Mouse (Mus musculus) neural tube, embryonic 15.5 days (tissue): ENCODE data around the gene Mn1. TPM values are rescaled to one million over a fixed set of nuclear protein-coding genes. Genes with fewer than 3 reads are reported as not detected.

ENCODE experiments used
- ATAC-seq: fragments of 200-750 bp; cut with Nextera tagmentation; 2 replicates; pipeline ENCODE4 v1.8.0; 2017; ENCODE audit warnings: mild to moderate bottlenecking, moderate TSS enrichment, moderate library complexity; ENCODE audit not compliant: low FRiP score
- H3K27ac ChIP-seq: fragments of 300-500 bp; sonication (generic); replicated peaks from 2 replicates; pipeline ENCODE4 v1.5.1; 2015; ENCODE audit warnings: mild to moderate bottlenecking, inconsistent platforms
- H3K27me3 ChIP-seq: fragments of 300-500 bp; sonication (generic); replicated peaks from 2 replicates; pipeline ENCODE4 v1.6.1; 2015; ENCODE audit warnings: inconsistent platforms
- H3K36me3 ChIP-seq: fragments of 300-500 bp; sonication (generic); 2 replicates; pipeline ENCODE4 v1.6.1; 2015; ENCODE audit warnings: inconsistent platforms
- H3K4me1 ChIP-seq: fragments of 300-500 bp; sonication (generic); 2 replicates; pipeline ENCODE4 v1.6.1; 2015; ENCODE audit warnings: inconsistent platforms
- H3K4me2 ChIP-seq: fragments of 300-500 bp; sonication (generic); 2 replicates; pipeline ENCODE4 v1.6.1; 2015; ENCODE audit warnings: inconsistent platforms, mild to moderate bottlenecking, moderate library complexity
- H3K4me3 ChIP-seq: fragments of 300-500 bp; sonication (generic); replicated peaks from 2 replicates; pipeline ENCODE4 v1.5.1; 2015; ENCODE audit warnings: mild to moderate bottlenecking, inconsistent platforms
- H3K9ac ChIP-seq: fragments of 300-500 bp; sonication (generic); replicated peaks from 2 replicates; pipeline ENCODE4 v1.6.1; 2015; ENCODE audit warnings: mild to moderate bottlenecking, inconsistent platforms
- H3K9me3 ChIP-seq: fragments of 300-500 bp; sonication (generic); replicated peaks from 2 replicates; pipeline ENCODE4 v1.6.1; 2016; ENCODE audit warnings: inconsistent platforms
- WGBS: fragments of 180-500 bp; shearing (Covaris S2); methylation state at CpG from one replicate; pipeline ENCODE4 v1.1.7; 2015; ENCODE audit warnings: mixed read lengths; 5-methylcytosine and 5-hydroxymethylcytosine counted together
- polyA plus RNA-seq: library from polyadenylated mRNA; unstranded; fragments of >200 nt; fragmentation: Nextera tagmentation; extraction: Ambion mirVana; gene quantifications from 2 replicates; pipeline ENCODE4 v1.2.1, GENCODE M21; 2015

Gene Mn1
- polyA plus RNA-seq = 15.2 and 18.3 TPM in 2 replicates

GRCm38 (mm10) chr5:111416591-111417374, at the start of gene Mn1:
Gene Mn1 (plus strand): TSS chr5:111417362.
- H3K4me1 ChIP-seq = peaks cover 69% of the 10 kb centered on the region
- WGBS = under 1% methylated on average over 87 of the region's 88 CpGs
- H3K4me2 ChIP-seq = peak within 1 kb of the TSS; percentile 97
- peak; percentile 91 for ATAC-seq
- H3K27ac ChIP-seq = peak within 1 kb of the TSS; percentile 83
- peak within 1 kb of the TSS; percentile 73 for H3K4me3 ChIP-seq
- peak within 1 kb of the TSS; percentile 74 for H3K9ac ChIP-seq
- H3K36me3 ChIP-seq = no peaks in the 10 kb centered on the region
- H3K27me3 ChIP-seq = peaks cover 11% of the 10 kb centered on the region
- no peaks in the 10 kb centered on the region for H3K9me3 ChIP-seq

DNA sequence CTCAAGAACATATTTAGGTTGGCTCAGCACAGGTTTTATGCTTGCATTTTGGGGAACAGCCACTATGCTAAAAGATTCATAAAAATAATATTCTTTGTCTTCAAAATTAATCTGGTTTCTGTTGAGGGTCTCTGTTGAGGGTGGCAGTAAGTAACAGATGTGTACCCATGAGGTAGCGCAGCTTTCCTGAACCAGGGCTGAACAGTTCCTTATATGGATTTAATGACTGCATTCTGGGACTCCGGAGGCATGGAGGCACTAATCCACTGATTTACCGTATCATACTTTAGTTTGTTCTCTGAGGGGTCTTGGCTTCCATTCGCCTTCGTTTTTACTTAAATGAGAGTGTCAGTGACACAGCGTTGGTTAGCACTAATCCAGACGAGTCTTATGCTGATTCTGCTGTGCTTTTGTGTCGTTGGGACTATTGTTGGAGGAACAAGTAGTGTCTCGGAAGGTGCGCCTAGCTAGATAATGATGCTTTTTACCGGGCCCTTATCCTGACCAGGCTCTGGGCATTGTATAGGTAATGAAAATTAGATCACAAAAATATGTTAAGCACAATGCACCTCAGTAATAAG, 49.1 kb upstream of the Mn1 start:
- no peak overlapping the region; the same call in 1 of the 2 replicates for H3K9ac ChIP-seq
- 37% methylated on average over 11 of the region's 11 CpGs for WGBS

GRCm38 (mm10) chr5:111368576-111368975, 48.6 kb upstream of the Mn1 start:
- peak overlapping the region; percentile 68 for H3K27ac ChIP-seq
- no peak overlapping the region for H3K4me2 ChIP-seq
- 28% methylated on average over 5 of the region's 5 CpGs for WGBS
- H3K36me3 ChIP-seq = peaks cover 35% of the 10 kb centered on the region
- H3K4me1 ChIP-seq = peaks cover 37% of the 10 kb centered on the region
- peak; percentile 70 for ATAC-seq
- H3K9me3 ChIP-seq = no peaks in the 10 kb centered on the region
- H3K4me3 ChIP-seq = no peak overlapping the region
- H3K9ac ChIP-seq = no peak overlapping the region
- H3K27me3 ChIP-seq = no peaks in the 10 kb centered on the region

More for the DNA sequence above, 49.1 kb upstream of the Mn1 start:
- H3K4me3 ChIP-seq = no peak overlapping the region
- no peaks in the 10 kb centered on the region for H3K9me3 ChIP-seq
- H3K4me1 ChIP-seq = peaks cover 37% of the 10 kb centered on the region
- H3K27ac ChIP-seq = peak overlapping the region; percentile 68
- no peak overlapping the region for H3K4me2 ChIP-seq
- no peak for ATAC-seq
- no peaks in the 10 kb centered on the region for H3K27me3 ChIP-seq
- H3K36me3 ChIP-seq = peaks cover 32% of the 10 kb centered on the region

- Histone ChIP-seq H3K9ac (no peak overlapping the region), H3K27me3 (no peaks in the 10 kb centered on the region), H3K36me3 (peaks cover 76% of the 10 kb centered on the region), H3K4me3 (no peak overlapping the region), H3K9me3 (no peaks in the 10 kb centered on the region), H3K27ac (no peak overlapping the region), H3K4me2 (no peak overlapping the region), H3K4me1 (no peaks in the 10 kb centered on the region)
- WGBS = 91% methylated on average over 4 of the region's 4 CpGs
- ATAC-seq = no peak
Observed at GRCm38 (mm10) chr5:111375616-111376015, 41.5 kb upstream of the Mn1 start.

DNA sequence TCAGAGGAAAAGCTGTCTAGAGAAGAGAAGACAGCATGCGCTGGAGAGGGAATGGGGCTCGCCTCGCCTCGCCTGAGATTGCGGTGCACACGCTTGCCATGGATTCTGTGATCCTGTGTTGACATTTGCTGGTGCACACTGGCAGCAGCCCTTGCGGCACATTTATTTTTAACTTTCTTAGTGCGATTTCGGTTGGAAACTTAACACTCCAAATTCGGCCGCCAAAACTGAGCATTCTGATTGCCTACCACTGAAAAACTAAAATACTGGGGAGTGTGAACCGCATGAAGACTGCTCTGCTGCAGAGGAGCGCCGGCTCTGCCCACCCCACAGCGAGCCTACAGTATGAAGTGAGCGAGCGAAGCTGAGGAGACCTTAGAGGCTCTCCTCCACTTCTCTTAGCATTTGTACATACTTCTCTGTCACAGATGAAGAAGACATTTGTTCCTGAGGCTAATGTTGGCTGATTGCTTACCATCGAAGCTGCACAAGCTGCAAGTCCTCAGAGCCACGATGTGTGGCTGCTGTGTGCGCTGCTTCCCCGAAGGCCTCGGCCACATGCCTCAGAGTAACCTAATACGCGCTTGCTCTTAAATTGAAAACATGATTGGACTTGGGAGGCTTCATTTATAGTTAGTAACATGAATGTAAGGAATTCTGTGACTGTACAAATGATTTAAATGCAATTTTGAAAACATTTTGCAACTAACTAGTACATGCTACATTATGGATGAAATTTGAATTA, 40.7 kb upstream of the Mn1 start:
- ATAC-seq = no peak
- Histone ChIP-seq H3K4me2 (no peak overlapping the region), H3K4me1 (no peaks in the 10 kb centered on the region), H3K9me3 (no peaks in the 10 kb centered on the region), H3K4me3 (no peak overlapping the region), H3K9ac (no peak overlapping the region), H3K27me3 (no peaks in the 10 kb centered on the region), H3K27ac (no peak overlapping the region), H3K36me3 (peaks cover 76% of the 10 kb centered on the region)
- WGBS = 93% methylated on average over 24 of the region's 24 CpGs

GRCm38 (mm10) chr5:111378126-111378993, 38.8 kb upstream of the Mn1 start:
- Histone ChIP-seq H3K4me1 (no peaks in the 10 kb centered on the region), H3K36me3 (peaks cover 69% of the 10 kb centered on the region), H3K9me3 (no peaks in the 10 kb centered on the region), H3K9ac (no peak overlapping the region), H3K27me3 (no peaks in the 10 kb centered on the region), H3K4me2 (no peak overlapping the region), H3K4me3 (no peak overlapping the region), H3K27ac (no peak overlapping the region)
- ATAC-seq = no peak
- 79% methylated on average over 7 of the region's 7 CpGs for WGBS

- Histone ChIP-seq H3K36me3 (peaks cover 69% of the 10 kb centered on the region), H3K27me3 (no peaks in the 10 kb centered on the region), H3K9me3 (no peaks in the 10 kb centered on the region), H3K4me3 (no peak overlapping the region), H3K4me1 (no peaks in the 10 kb centered on the region), H3K9ac (no peak overlapping the region), H3K4me2 (no peak overlapping the region), H3K27ac (no peak overlapping the region)
- no peak for ATAC-seq
- WGBS = 82% methylated on average over 5 of the region's 5 CpGs
Observed at GRCm38 (mm10) chr5:111383335-111383734, 33.8 kb upstream of the Mn1 start.

- Histone ChIP-seq H3K4me3 (no peak overlapping the region), H3K4me2 (no peak overlapping the region), H3K36me3 (peaks cover 21% of the 10 kb centered on the region; the same call in 1 of the 2 replicates), H3K9me3 (no peaks in the 10 kb centered on the region), H3K27me3 (no peaks in the 10 kb centered on the region), H3K27ac (no peak overlapping the region), H3K4me1 (peaks cover 36% of the 10 kb centered on the region), H3K9ac (no peak overlapping the region)
- ATAC-seq = no peak
- 78% methylated on average over 10 of the region's 10 CpGs for WGBS
Observed at GRCm38 (mm10) chr5:111390911-111391310, 26.3 kb upstream of the Mn1 start.

GRCm38 (mm10) chr5:111391485-111391884, 25.7 kb upstream of the Mn1 start:
- H3K36me3 ChIP-seq = peaks cover 18% of the 10 kb centered on the region; the same call in 1 of the 2 replicates
- H3K9me3 ChIP-seq = no peaks in the 10 kb centered on the region
- H3K27ac ChIP-seq = no peak overlapping the region
- WGBS = 89% methylated on average over 6 of the region's 6 CpGs
- H3K4me2 ChIP-seq = no peak overlapping the region
- H3K4me1 ChIP-seq = peaks cover 42% of the 10 kb centered on the region
- H3K9ac ChIP-seq = no peak overlapping the region
- ATAC-seq = no peak
- no peaks in the 10 kb centered on the region for H3K27me3 ChIP-seq
- H3K4me3 ChIP-seq = no peak overlapping the region

DNA sequence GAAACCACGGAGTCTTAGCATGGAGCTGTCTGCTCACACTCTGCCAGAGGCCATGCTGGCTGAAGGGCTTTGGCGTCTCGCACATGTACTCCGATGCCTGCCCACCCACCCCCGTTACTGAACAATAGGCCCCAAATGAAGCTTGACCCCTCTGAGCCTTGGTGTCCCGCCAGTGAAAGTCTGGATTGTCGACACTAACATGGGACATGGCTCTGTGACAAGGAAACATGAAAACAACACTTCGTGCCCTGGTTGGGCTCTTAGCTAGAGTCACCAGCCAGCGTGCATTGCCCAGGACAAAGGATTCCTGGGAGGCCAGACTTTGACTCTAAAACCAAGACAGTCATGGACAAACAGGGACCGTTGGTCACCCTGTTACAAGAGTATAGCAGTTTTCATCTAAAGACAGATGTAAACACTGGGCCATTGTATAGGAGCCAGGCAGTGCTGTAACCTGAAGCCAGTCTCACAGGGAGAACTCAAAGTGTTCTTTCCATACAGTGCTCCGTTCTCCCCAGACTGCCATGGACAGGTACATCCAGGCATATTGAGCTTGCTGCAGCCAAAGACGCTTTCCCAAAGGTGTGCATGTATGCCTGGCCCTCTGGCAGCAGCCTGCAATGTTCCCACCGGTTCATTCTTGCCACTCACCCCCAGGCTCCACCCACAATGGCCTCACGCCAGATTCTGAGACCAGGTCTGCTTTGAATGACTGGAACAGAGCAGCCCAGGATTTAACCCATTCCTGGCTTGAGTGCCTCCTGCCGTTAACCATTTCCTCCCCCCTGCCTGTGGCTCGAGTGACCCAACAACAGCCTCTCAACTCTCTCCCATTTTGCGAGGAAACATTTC, 23.6 kb upstream of the Mn1 start:
- Histone ChIP-seq H3K4me1 (peaks cover 50% of the 10 kb centered on the region), H3K27me3 (no peaks in the 10 kb centered on the region), H3K4me2 (peak overlapping the region; percentile 46), H3K36me3 (0 out of 2 replicates have a peak, but pooled peaks cover 4% of the 10 kb centered on the region), H3K27ac (peak overlapping the region; percentile 80), H3K9ac (0 out of 2 replicates have a peak overlapping the region, but pooled peaks have one; percentile 14), H3K9me3 (no peaks in the 10 kb centered on the region), H3K4me3 (no peak overlapping the region)
- ATAC-seq = peak; percentile 72
- 5% methylated on average over 17 of the region's 17 CpGs for WGBS
